Mouse (Mus musculus): Measurements from ENCODE around the gene Ldlrap1. TPM values are rescaled to one million over a fixed set of nuclear protein-coding genes. Genes with fewer than 3 reads are reported as not detected.

Gene Ldlrap1
- polyA plus RNA-seq, 1 experiment from 2014 or later: 5.3 TPM

GRCm38 (mm10) chr4:134692388-134692787, 75.4 kb downstream of the Ldlrap1 start:
- Histone ChIP-seq H3K4me2 (replicated peaks) (no peak overlapping the region), H3K27ac (no peak overlapping the region), H3K9me3 (0 out of 2 replicates have a peak, but pooled peaks cover 4% of the 10 kb centered on the region), H3K9ac (no peak overlapping the region), H3K4me1 (0 out of 2 replicates have a peak, but pooled peaks cover 2% of the 10 kb centered on the region), H3K27me3 (replicated peaks) (no peaks in the 10 kb centered on the region), H3K4me3 (no peak overlapping the region), H3K36me3 (0 out of 2 replicates have a peak, but pooled peaks cover 3% of the 10 kb centered on the region)
- no peak for ATAC-seq (ENCODE audit: low FRiP score, low read depth)
- 98% methylated on average over 1 of the region's 1 CpGs for WGBS

Other genes with a start within 250 kb of the Ldlrap1 start
- 135 and 138 TPM in 2 replicates for gene Mtfr1l, start 232.6 kb downstream of the Ldlrap1 start, polyA plus RNA-seq (2016; fragmentation: Nextera tagmentation; extraction: Ambion mirVana)
- gene Selenon, start 215.9 kb downstream of the Ldlrap1 start, polyA plus RNA-seq (2016; fragmentation: Nextera tagmentation; extraction: Ambion mirVana): 47.5 and 53.0 TPM in 2 replicates
- gene Man1c1, start 63.7 kb downstream of the Ldlrap1 start, polyA plus RNA-seq (2016; fragmentation: Nextera tagmentation; extraction: Ambion mirVana): 5.1 and 6.3 TPM in 2 replicates
- 92.8 and 96.9 TPM in 2 replicates for gene Maco1, start 85.3 kb upstream of the Ldlrap1 start, polyA plus RNA-seq (2016; fragmentation: Nextera tagmentation; extraction: Ambion mirVana)
- 5.4 and 6.7 TPM in 2 replicates for gene Rhd, start 96.5 kb upstream of the Ldlrap1 start, polyA plus RNA-seq (2016; fragmentation: Nextera tagmentation; extraction: Ambion mirVana)
- gene Tmem50a, start 147.0 kb upstream of the Ldlrap1 start, polyA plus RNA-seq (2016; fragmentation: Nextera tagmentation; extraction: Ambion mirVana): 179 and 183 TPM in 2 replicates
- 470 and 511 TPM in 2 replicates for gene Rsrp1, start 155.6 kb upstream of the Ldlrap1 start, polyA plus RNA-seq (2016; fragmentation: Nextera tagmentation; extraction: Ambion mirVana)
- 82.6 and 85.0 TPM in 2 replicates for gene Syf2, start 162.9 kb upstream of the Ldlrap1 start, polyA plus RNA-seq (2016; fragmentation: Nextera tagmentation; extraction: Ambion mirVana)